Mouse (Mus musculus) olfactory bulb, adult 2 months (tissue): ENCODE measurements around the gene Gm10220.

ENCODE experiments used
- CTCF ChIP-seq: fragments of 200-500 bp; IDR thresholded peaks from 2 replicates; pipeline ENCODE4 v1.5.1; 2012; ENCODE audit warnings: low read depth, mild to moderate bottlenecking, low read length, moderate library complexity; ENCODE audit not compliant: insufficient read depth
- POLR2A ChIP-seq: fragments of 200-500 bp; IDR thresholded peaks from 2 replicates; pipeline ENCODE4 v1.6.1; 2012; ENCODE audit warnings: mild to moderate bottlenecking, low read depth, low read length, moderate library complexity; ENCODE audit not compliant: insufficient read depth

- TF ChIP-seq CTCF (no peak), POLR2A (no peak)
These were observed 44.0 kb upstream of the Gm10220 start for GRCm38 (mm10) chr5:26165036-26165790.
